Mouse (Mus musculus) cerebellum, postnatal 36 days (tissue): ENCODE measurements at regions not wholly inside any gene's neighbourhood (a gene's known extent, or its start where the extent isn't known, plus 50 kb on each side); places are given as distances from the start of the nearest gene placed in this dataset.

Experiments
- DNase-seq, 2 experiments: peaks; one replicate each; pipeline ENCODE4 v3.0.0; 2021 to 2022; ENCODE audit warnings: mixed read lengths in 2 of 2

DNA sequence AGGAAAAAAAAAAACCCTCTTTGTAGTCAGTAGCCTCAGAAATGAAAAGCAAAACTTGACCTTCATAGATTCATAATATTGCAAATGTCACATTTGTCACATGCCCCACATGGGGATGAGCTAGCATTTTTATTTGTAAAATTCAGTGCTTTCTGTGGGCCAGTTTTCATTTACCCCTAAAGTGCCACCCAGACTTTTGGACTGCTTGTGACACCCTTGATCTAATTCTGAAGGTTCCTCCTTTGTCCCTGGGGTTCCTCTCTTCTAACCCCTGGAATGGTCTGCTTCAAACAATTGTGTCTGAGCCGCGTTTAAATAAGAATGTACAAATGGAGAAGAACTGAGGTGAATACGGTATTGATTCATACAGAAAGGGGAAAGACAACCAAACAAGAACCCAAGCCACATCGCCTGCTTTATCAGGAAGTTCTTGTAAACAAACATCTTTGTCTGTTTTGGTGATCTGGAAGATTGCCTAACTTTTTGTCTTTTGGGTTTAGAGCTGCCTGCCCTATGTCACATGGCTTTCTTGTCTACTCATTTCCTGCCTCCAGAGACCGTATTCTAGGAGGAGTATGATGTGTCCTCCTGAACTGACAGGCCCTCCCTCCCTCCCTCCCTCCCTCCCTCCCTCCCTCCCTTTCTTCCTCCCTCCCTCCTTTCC, 203.1 kb upstream of the Gm9833 start:
- DNase-seq = no peak

DNA sequence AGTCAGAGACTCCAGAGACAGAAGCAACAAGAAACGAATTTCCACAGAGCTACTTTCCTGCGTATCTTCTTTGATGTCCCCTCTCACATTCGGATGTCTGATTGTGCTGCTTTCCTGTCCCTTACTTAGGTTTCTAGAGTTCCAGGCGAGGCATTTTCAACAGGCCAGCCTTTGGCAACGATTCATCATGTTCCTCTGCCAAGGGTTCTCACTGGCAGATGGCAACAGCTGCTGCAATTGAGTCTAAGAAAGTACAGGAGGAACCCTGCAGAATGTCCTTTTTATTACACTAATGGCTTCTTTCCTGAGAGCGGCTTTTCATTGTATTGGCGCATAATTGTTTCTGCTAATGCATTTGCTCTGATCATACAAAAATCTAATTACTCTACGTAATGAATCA, 202.3 kb upstream of the Gm9833 start:
- peak; percentile 10 to 16 for DNase-seq

DNA sequence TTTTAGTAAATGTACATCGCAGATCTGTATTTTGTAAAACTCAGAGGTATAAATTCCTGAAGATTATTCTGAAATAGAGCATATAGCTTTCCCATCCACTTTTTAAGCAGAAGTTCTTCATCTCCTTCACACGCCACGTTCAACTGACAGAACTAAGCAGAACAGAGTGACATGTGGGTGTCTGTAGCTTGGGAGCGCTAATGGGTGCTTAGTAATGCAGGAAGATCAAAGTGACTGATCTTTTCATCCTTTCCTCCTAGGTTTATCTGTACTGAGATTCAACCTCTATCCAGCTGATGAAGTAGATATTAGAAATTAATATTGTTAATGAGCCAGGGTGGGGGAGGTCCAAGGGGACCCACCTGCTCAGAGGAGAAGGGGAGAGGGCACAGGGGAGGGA, 201.8 kb upstream of the Gm9833 start:
- DNase-seq = no peak

DNA sequence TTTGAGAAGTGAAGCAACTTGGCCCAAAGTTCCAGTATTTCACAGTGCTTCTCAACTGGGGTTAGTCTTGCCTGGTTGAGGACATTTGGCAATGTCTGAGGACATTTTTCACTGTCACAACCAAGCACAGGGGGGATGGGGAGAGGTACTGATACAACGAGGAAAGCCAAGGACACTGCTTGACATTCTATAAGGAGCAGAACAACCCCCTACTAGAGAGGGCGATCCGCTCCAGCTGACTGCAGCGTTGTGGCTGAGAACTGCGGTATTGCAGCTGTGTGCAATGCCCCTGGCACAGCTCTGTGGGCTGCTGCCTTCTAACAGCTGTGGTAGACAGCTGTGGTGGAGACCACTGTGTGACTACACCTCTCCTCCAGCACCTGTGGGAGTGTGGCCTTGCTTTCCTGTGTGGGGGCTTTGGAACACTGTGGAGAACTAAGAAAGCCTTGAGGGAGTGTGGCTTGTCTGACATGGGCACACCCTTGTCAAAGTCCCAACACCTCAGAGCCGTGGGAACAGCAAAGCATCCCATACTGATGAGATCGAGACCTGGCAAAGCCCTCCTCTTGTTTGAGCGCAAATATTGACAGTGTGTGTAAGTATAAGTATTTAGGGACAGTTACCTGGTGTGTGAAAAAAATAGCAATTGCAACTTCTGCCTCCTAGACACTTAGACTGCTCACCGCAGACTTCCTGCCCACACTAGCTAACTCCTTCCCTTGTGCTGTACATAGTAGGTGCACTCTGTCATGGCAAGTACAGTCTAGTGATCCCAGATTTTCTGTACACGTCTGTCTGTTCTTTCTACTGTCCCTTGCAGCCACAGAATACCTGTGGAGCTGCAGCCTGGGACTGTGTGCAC, 200.9 kb upstream of the Gm9833 start:
- DNase-seq = no peak

DNA sequence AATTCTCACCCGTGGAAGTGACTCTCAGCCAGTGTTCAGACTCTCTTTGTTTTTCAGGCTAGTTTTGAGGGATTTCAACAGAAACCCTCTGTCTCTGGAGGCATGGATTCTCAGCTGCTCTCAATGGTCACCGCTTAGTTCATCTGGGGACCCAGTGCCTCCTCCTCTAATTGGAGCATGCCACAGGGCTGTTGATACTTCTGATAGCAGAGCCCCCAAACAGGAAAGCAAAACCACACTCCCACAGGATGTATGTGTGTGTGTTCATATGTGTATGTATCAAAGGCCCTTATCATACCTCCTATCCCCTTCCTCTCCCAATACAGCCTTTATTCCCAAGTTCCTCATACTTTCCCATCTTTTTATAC, 200.3 kb upstream of the Gm9833 start:
- no peak for DNase-seq

DNA sequence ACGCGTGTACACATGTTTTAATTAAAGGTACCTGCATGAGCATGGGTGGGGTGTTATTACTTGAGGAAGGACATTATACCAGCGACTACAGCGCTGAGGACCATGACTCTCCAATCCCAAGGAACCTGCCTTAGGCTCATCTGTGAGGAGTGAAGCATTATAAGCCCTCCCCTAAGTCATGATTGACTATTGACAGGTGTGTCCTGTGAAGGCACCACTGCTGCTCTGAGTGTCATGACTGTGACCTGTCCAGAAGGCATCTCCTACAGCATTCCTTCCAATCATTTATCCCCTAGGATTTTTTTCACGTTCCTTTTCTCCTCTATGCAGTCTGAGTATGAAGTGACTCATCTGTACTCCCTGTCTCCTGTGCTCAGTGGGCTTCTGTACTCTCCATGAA, 199.9 kb upstream of the Gm9833 start:
- DNase-seq = no peak

DNA sequence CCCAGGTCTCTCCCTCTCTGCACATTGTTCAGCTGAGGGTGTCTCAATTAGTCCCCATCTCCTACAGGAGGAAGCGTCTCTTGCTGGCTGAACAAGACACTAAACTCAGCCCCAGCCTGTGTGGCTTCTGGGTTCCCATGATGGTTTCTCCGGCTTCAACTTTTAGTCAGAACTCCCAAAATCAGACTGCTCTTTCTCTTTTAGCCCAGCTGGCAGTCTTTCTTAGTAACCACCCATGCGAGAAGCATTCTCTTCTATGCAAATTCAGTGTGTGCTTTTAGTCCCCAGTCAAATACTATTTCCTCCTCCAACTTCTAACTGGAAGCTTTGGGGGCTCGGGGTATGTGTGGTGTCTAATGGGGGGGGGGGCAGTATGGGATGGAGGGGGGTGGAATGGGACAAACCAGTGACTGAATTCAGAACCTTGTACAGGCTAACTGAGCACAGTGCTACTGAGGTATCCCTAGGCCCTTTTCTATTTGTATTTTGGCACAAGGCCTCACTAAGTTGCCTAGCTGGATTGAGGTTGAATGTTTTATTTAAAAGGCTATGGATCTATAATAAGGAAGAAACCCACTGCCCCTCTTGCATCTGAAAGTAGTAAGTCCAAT, 194.9 kb upstream of the Gm9833 start:
- DNase-seq = no peak

DNA sequence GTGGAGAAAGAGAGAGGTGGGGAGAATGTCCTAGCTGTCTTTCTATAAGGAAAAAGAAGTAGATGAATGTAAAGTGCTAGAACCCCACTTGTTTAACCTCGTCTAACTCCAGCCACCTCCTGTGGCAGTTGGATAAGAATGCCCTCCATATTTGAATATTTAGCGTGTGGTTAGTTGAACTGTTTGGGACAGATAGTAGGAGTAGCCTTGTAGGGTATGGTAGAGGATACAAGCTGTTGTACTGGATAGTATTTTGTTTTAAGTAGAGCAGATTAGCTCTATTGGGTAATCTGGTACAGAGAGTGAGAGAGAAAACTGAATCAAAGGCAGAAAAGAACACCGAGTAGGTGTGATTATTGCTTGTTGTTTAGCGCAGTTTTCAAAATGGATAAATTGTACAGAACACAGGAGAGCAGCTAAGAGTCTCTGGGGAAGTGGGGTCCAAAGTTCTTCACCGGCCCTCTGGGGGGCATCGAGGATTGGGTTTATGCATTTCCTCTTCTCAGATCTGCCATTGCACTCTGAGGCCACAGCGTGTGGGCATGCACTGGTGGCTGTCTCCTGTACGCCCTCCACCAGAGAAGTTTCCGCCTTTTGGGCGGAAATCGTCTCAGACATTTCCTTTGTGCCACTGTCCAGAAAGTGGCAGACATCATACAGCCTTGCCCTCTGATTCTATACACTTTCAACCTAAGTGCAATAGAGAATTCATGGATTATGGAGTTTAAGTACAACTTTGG, 192.3 kb upstream of the Gm9833 start:
- DNase-seq = no peak

DNA sequence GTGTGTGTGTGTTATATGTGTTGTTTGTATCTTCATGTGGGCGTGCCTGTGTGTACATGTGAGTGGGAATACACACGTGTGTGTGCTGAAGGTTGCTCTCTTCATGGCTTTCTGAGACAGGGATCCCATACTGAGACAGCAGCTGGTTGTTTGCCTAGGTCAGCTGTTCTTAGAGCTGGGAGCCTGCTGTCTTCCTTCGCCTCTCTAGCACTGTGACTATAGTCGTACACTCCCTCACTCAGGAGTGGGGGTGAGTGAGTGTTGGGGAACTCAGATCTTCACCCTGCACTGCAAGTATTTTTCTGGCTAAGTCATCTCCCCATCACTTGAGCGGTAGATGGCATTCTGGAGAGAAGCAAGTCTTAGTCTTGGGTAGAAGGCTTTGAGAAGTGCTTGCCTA, 191.6 kb upstream of the Gm9833 start:
- no peak for DNase-seq

DNA sequence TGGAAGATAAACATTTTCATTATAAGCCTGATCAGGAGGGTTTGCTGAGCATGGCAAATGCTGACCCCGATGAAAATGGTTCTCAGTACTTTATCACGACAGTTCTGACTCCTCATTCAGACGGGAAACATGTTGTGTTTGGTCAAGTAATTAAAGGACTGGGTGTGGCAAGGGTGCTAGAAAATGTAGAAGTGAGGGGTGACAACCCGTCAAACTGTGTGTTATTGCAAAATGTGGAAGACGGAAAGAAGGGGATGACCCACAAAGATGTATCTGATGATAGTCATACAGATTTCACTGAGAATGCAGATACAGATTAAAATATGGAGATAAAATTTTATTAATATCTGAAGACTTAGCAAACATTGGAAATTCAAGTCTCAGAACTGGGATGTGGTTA, 186.2 kb upstream of the Gm9833 start:
- DNase-seq = no peak

DNA sequence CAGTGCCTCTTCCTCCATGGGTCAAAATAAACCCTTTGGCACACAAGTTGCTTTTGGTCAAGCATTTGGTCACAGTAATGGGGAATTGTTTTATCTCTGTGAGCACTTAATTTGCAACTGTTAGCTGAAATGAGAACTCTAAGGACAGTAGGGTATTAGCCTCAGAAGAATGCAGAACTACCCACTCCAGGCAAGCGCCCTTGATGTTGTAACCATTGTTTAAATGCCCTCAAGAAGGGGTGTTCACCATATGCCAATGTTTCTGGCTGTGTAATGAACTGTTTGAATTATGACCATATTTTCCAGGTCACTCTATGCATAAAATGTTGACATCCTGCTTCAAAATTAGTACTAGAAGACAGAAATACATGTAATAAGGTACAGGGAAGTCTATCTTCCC, 174.6 kb upstream of the Gm9833 start:
- no peak for DNase-seq

DNA sequence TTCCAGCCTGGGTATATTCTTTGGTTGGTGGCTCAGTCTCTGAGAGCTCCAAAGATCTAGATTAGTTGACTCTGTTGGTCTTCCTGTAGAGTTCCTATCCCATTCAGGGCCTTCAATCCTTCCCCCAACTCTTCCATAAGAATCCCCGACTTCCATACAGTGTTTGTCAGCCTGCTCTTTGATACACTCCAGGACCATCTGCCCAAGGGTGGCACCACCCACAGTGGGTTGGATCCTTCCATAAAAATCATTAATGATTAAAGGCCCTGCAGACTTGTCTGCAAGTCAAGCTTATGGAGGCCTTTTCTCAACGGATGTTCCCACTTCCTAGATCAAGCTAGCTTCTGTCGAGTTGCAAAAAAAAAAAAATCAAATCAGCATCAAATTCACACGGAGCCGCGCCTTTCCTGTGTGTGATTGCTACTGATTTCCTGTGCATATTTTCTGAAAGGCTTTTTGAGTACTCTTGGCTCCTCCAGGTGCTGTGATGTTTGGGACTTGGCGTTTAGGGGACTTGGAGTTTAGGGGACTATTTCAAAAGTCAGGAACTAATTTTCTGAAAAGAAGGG, 171.3 kb upstream of the Gm9833 start:
- no peak for DNase-seq

DNA sequence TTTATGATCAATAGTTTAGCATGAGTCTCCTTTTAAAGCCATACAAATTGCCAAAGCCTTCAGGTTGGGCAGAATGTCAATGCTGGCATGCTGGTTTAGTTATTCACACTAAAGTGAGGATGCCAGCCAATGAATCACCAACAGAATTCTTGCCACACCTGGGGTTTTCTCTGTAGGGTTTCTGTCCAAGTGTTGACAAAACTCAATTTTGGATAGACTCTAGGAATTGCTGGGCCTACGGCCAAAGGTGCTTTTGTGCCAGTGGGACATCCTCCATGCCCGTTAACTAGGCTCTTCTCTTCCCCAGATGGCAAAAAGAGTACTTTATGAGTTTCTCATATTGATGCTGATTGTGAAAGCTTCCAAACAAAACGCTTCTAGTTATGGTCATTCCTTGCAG, 167.6 kb upstream of the Gm9833 start:
- peak; percentile 59 to 68 for DNase-seq

DNA sequence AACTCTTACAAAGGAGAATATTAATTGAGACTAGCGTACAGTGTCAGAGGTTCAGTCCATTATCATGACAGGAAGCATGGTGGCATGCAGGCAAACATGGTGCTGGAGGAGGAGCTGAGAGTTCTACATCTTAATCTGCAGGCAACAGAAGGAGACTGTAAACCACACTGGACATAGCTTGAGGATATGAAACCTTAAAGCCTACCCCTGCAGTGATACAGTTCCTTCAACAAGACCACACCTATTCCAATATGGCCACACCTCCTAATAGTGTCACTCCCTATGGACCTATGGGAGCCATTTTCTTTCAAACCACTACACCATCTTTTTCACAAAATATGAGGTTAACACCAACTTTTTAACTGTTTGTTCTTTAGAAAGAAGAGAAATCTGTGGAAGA, 166.2 kb upstream of the Gm9833 start:
- DNase-seq = no peak

DNA sequence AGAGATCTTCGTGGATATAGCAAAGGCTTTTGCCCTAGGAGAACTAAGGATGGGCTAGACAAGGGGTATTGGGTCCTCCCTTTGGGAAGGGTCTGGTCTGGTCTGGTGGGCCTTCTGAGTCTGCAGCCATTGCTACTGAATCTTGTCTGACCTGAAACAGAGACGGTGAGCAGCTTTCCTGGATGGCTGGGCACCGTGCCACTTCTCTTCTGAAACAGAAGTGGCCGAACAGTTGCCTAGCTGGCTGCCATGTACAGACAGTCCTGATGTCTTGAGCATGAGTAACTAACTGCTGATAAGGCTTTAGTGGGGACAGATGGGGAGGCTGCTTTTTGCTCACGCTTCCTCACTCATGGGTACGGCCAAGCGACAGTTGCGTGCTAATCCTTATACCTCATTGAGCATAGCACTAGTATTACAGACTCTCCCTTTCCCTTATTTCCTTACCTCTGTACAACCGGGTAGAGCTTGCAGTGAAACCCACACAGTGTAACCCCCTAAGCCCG, 165.3 kb upstream of the Gm9833 start:
- DNase-seq = no peak

DNA sequence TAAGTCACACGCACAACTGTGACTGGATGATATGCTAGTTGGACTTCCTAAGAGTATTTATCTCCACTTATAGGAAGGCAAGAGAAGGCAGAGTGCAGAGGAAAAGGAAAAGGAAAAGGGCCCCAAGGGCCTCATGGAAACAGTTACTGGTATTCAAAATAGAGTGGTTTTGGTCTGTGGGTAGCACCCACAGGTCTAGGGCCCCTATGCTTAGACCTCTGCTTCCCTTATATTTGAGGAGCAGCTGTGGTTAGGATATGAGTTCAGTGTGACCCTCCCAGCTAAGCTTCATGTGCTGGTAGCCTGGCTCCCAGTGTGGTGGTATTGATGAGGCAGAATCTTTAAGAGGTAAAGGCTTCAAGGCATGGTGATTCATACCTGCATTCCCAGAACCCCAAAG, 163.3 kb upstream of the Gm9833 start:
- no peak for DNase-seq

DNA sequence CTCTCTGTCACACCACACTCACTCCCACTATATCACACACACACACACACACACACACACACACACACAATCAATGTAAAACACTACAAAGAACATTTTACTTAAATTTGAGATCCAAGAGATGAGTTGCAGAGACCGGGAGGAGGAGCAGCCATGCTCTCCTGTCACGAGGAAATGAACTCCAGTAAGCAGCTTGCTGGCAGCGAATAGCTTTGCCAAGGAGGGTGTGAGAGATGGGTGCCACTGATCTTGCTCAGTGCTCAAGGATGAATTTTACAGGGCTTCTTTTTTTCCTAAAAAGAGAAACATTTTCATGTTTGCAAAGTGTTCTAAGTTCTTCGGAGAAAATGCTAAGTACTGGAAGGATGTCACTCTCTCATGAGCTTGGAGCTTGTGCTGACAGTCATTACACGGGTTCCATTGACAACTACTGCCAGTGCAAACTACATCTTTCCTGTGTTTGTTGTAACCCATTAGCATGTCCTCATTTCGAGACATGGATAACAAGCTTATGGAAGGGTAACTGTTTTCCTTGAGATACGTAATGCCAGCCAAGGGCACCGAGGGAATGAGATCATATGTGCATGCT, 151.0 kb upstream of the Gm9833 start:
- DNase-seq = no peak

DNA sequence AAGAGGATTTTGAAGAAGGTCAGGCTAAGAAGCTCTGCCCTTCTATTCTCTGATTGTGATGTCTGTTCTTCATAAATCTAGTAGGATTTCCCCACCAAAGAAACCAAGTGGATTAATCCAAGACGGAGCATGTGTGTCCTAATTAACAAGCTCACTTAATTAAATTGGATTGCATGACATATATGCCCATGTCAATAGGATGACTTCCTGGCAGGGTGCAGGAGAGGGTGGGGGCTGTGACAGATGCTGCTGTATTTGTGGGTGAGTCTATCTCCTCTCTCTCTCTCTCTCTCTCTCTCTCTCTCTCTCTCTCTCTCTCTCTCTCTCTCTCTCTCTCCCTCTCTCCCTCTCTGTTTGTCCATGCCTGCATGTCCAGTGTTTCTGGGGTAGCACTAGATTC, 149.3 kb upstream of the Gm9833 start:
- DNase-seq = no peak

DNA sequence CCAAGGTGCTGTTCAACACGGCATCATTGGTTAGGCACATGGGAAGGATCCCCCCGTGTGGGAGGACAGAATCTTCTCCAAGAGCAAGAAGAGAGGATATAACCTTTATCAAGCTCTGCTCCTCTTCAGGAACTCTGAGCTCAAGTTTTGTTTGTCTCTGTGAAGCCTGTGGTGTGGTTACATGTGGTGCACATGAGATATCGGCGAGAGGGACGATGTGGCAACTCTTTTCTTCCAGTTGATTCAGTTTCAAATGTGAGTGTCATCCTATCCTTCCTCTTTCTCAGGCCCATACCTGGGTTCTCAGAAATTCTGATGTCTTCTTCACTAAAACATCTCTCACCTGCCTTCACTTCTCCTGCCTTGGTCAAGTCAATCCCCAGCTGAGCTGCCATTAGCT, 145.3 kb upstream of the Gm9833 start:
- no peak for DNase-seq

DNA sequence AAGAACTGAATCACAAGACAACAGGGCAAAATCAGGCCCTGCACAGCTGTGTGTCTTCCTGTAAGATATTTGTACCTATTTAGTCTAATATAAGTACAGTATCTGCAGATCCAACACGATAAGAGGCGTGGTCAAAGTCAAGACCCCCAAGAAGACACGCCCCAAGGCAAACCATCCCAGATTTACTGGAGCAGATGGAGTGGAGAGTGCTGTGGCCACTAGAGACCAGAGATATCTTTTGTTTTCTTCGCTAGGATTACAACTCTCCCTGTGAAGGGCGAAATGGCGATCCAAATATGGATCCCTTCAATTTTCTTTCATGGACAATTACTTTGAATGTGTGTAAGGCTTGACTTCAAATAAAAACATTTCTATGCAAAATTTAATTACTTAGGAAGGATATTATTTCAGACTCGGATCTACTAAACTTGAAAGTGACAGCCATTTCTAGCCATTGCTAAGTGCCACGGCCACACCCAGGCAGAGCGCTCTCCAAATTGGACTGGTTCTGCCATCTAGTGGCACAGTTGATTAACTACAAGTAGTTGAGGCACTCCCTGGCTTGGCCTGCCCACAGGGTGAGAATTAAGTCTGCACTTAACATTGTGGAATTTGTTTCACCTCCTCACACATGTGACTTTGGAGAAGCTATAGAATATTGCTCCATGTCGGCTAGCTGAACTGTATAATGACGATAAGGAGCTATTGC, 140.4 kb upstream of the Gm9833 start:
- peak; percentile 62 to 75 for DNase-seq

DNA sequence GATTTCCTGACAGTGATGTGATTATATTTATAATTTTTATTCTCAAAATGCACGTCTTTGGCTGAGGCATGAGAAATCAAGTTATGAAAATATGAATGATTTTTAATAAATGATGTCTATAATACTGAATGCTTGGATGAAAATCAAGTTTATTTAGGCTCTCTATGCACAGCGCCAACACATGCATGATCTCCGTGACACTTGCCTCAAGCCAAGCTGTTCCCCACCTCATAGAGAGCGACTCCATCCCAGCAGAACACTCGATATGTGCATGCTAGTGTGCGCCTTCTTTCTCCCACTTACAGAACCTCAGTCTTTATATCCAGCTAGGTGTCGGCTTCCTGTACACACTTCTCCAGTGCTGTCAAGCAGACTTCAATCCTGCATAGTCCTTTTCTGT, 139.8 kb upstream of the Gm9833 start:
- no peak for DNase-seq

DNA sequence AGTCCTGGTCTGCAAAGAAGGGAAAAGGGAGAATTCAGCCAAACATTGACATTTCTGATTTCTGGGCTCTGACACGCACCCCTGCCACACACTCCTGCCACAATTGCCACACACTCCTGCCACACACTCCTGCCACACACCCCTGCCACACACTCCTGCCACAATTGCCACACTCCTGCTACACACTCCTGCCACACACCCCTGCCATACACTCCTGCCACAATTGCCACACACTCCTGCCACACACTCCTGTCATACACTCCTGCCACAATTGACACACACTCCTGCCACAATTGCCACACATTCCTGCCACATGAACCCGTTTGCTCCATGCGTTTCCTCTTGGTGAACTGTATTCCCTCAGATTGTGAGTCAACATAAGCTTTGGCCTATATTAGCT, 130.0 kb upstream of the Gm9833 start:
- no peak for DNase-seq
